Mouse (Mus musculus) urinary bladder, postnatal 14 days (tissue): Measurements from ENCODE around the gene Draxin.

Experiments used
- DNase-seq: peaks from one replicate; pipeline ENCODE4 v3.0.0; 2021; ENCODE audit warnings: low spot score

Draxin gene

GRCm38 (mm10) chr4:148083176-148083899 lies 47.2 kb downstream of the Draxin start:
- no peak for DNase-seq

- peak; percentile 54 for DNase-seq
Measured at GRCm38 (mm10) chr4:148082257-148083044, 48.0 kb downstream of the Draxin start.

GRCm38 (mm10) chr4:148081201-148081600 lies 49.3 kb downstream of the Draxin start:
- no peak for DNase-seq

GRCm38 (mm10) chr4:148080597-148080973 lies 49.9 kb downstream of the Draxin start:
- no peak for DNase-seq

- no peak for DNase-seq
Measured at GRCm38 (mm10) chr4:148079944-148080596, 50.4 kb downstream of the Draxin start.

- no peak for DNase-seq
Measured at GRCm38 (mm10) chr4:148079212-148079611, 51.3 kb downstream of the Draxin start.

GRCm38 (mm10) chr4:148075881-148076280 lies 54.6 kb downstream of the Draxin start:
- DNase-seq, result no peak

- DNase-seq, result peak; percentile 78
Measured at GRCm38 (mm10) chr4:148075259-148075658, 55.2 kb downstream of the Draxin start.

GRCm38 (mm10) chr4:148074521-148075189 lies 55.8 kb downstream of the Draxin start:
- DNase-seq, result no peak

- no peak for DNase-seq
Measured at GRCm38 (mm10) chr4:148071508-148071907, 59.0 kb downstream of the Draxin start.

GRCm38 (mm10) chr4:148069602-148070218 lies 60.8 kb downstream of the Draxin start:
- DNase-seq, result no peak

- no peak for DNase-seq
Measured at GRCm38 (mm10) chr4:148067346-148067745, 63.2 kb downstream of the Draxin start.

- DNase-seq, result no peak
Measured at GRCm38 (mm10) chr4:148066401-148066744, 64.1 kb downstream of the Draxin start.

GRCm38 (mm10) chr4:148065702-148066400 lies 64.6 kb downstream of the Draxin start:
- DNase-seq, result no peak

GRCm38 (mm10) chr4:148061086-148061480 lies 69.4 kb downstream of the Draxin start:
- DNase-seq, result no peak

GRCm38 (mm10) chr4:148060120-148061085 lies 70.1 kb downstream of the Draxin start:
- no peak for DNase-seq

- no peak for DNase-seq
Measured at GRCm38 (mm10) chr4:148058993-148059392, 71.5 kb downstream of the Draxin start.

- no peak for DNase-seq
Measured at GRCm38 (mm10) chr4:148058218-148058819, 72.2 kb downstream of the Draxin start.

GRCm38 (mm10) chr4:148057661-148058209 lies 72.8 kb downstream of the Draxin start:
- DNase-seq, result no peak
